Mouse (Mus musculus) limb, embryonic 14.5 days (tissue): ENCODE measurements around the gene Unc119b. TPM values are rescaled to one million over a fixed set of nuclear protein-coding genes. Genes with fewer than 3 reads are reported as not detected.

Source experiments
- ATAC-seq: fragments of 200-750 bp; cut with Nextera tagmentation; 2 replicates; pipeline ENCODE4 v1.8.0; 2017; ENCODE audit warnings: low read depth, moderate number of reproducible peaks, moderate TSS enrichment; ENCODE audit not compliant: low FRiP score
- DNase-seq: peaks from one replicate; pipeline ENCODE4 v3.0.0-alpha.2; 2015; ENCODE audit warnings: low spot score
- H3K27ac ChIP-seq: fragments of 300-500 bp; sonication (generic); replicated peaks from 2 replicates; pipeline ENCODE4 v1.5.1; 2014; ENCODE audit warnings: low read depth, mild to moderate bottlenecking, low read length, moderate library complexity, mixed read lengths
- H3K27me3 ChIP-seq: fragments of 300-500 bp; sonication (generic); 2 replicates; pipeline ENCODE4 v1.6.1; 2014; ENCODE audit warnings: low read length, mixed read lengths; ENCODE audit not compliant: control insufficient read depth, insufficient read depth
- H3K36me3 ChIP-seq: fragments of 300-500 bp; sonication (generic); 2 replicates; pipeline ENCODE4 v1.6.1; 2014; ENCODE audit warnings: mild to moderate bottlenecking, low read length, moderate library complexity, mixed read lengths; ENCODE audit not compliant: control insufficient read depth, insufficient read depth
- H3K4me1 ChIP-seq: fragments of 300-500 bp; sonication (generic); 2 replicates; pipeline ENCODE4 v1.6.1; 2014; ENCODE audit warnings: antibody characterized with exemption, low read length, mixed read lengths; ENCODE audit not compliant: control insufficient read depth, insufficient read depth
- H3K4me2 ChIP-seq: fragments of 300-500 bp; sonication (generic); replicated peaks from 2 replicates; pipeline ENCODE4 v1.6.1; 2014; ENCODE audit warnings: low read depth, mild to moderate bottlenecking, low read length, moderate library complexity; ENCODE audit not compliant: severe bottlenecking
- H3K4me3 ChIP-seq: fragments of 300-500 bp; sonication (generic); replicated peaks from 2 replicates; pipeline ENCODE4 v1.5.1; 2014; ENCODE audit warnings: low read length
- H3K9ac ChIP-seq: fragments of 300-500 bp; sonication (generic); 2 replicates; pipeline ENCODE4 v1.6.1; 2014; ENCODE audit warnings: mild to moderate bottlenecking, low read depth, low read length, moderate library complexity; ENCODE audit not compliant: severe bottlenecking
- H3K9me3 ChIP-seq: fragments of 300-500 bp; sonication (generic); 2 replicates; pipeline ENCODE4 v1.6.1; 2016; ENCODE audit warnings: low read length; ENCODE audit not compliant: control insufficient read depth
- POLR2A ChIP-seq: fragments of 200-500 bp; IDR thresholded peaks from 2 replicates; pipeline ENCODE4 v1.8.0; 2012; ENCODE audit warnings: inconsistent platforms, mild to moderate bottlenecking, moderate library complexity, borderline replicate concordance; ENCODE audit not compliant: insufficient read depth, insufficient read length; ENCODE audit errors: extremely low read depth
- WGBS: fragments of 180-500 bp; shearing (Covaris S2); extraction: QIAGEN DNeasy Blood & Tissue Kit; methylation state at CpG from one replicate; pipeline ENCODE4 v1.1.7; 2014; 5-methylcytosine and 5-hydroxymethylcytosine counted together
- polyA plus RNA-seq, 2 experiments: library from polyadenylated mRNA; depleted of rRNA in 1 of 2; stranded (reverse) in 1 of 2; unstranded in 1 of 2; fragments of >200 nt; fragmentation: Nextera tagmentation in 1 of 2; extraction: Ambion mirVana in 1 of 2; gene quantifications; 2 replicates each; pipeline versions ENCODE4 v1.2.1 to v1.2.3; 2012 to 2014

Unc119b gene
- polyA plus RNA-seq, 2 experiments, result 38.4 to 44.3 TPM

GRCm38 (mm10) chr5:115099991-115100390, 34.8 kb downstream of the Unc119b start:
- no peak for TF ChIP-seq POLR2A
- Histone ChIP-seq H3K4me1 (no peaks in the 10 kb centered on the region), H3K36me3 (peaks cover 61% of the 10 kb centered on the region), H3K9me3 (no peaks in the 10 kb centered on the region), H3K27ac (no peak overlapping the region), H3K4me3 (no peak overlapping the region), H3K4me2 (no peak overlapping the region), H3K9ac (no peak overlapping the region), H3K27me3 (no peaks in the 10 kb centered on the region)
- ATAC-seq, result no peak
- 82% methylated on average over 9 of the region's 9 CpGs for WGBS
- no peak for DNase-seq

GRCm38 (mm10) chr5:115099530-115099929, 35.2 kb downstream of the Unc119b start:
- peaks cover 65% of the 10 kb centered on the region for H3K36me3 ChIP-seq
- ATAC-seq, result no peak
- WGBS, result 82% methylated on average over 5 of the region's 5 CpGs

GRCm38 (mm10) chr5:115098195-115098594, 36.6 kb downstream of the Unc119b start, which contains the start of gene Gm10401:
Gm10401 (minus strand) TSS chr5:115098295.
- H3K4me1 ChIP-seq, result no peaks in the 10 kb centered on the region
- H3K4me3 ChIP-seq, result no peak within 1 kb of the TSS
- TF ChIP-seq POLR2A, result no peak
- 97% methylated on average over 8 of the region's 8 CpGs for WGBS
- ATAC-seq (no peak), DNase-seq (no peak)
- peaks cover 71% of the 10 kb centered on the region for H3K36me3 ChIP-seq
- H3K9ac ChIP-seq, result no peak within 1 kb of the TSS
- H3K27me3 ChIP-seq, result no peaks in the 10 kb centered on the region
- H3K9me3 ChIP-seq, result no peaks in the 10 kb centered on the region
- no peak within 1 kb of the TSS for H3K4me2 ChIP-seq
- no peak within 1 kb of the TSS for H3K27ac ChIP-seq

More at GRCm38 (mm10) chr5:115099530-115099929, 35.2 kb downstream of the Unc119b start:
- H3K9me3 ChIP-seq, result no peaks in the 10 kb centered on the region
- H3K4me3 ChIP-seq, result no peak overlapping the region
- no peak overlapping the region for H3K9ac ChIP-seq
- no peaks in the 10 kb centered on the region for H3K27me3 ChIP-seq
- DNase-seq, result no peak
- H3K4me1 ChIP-seq, result no peaks in the 10 kb centered on the region
- no peak overlapping the region for H3K27ac ChIP-seq
- no peak for TF ChIP-seq POLR2A
- no peak overlapping the region for H3K4me2 ChIP-seq

- DNase-seq (no peak), ATAC-seq (no peak)
- Histone ChIP-seq H3K4me2 (no peak overlapping the region), H3K4me3 (no peak overlapping the region), H3K27ac (no peak overlapping the region), H3K9me3 (no peaks in the 10 kb centered on the region), H3K9ac (no peak overlapping the region), H3K4me1 (no peaks in the 10 kb centered on the region), H3K36me3 (peaks cover 91% of the 10 kb centered on the region), H3K27me3 (no peaks in the 10 kb centered on the region)
- 79% methylated on average over 6 of the region's 6 CpGs for WGBS
- no peak for TF ChIP-seq POLR2A
Measured at GRCm38 (mm10) chr5:115091776-115092175, 43.0 kb downstream of the Unc119b start.

- TF ChIP-seq POLR2A, result no peak
- peaks cover 91% of the 10 kb centered on the region for H3K36me3 ChIP-seq
- no peak overlapping the region for H3K27ac ChIP-seq
- H3K9me3 ChIP-seq, result no peaks in the 10 kb centered on the region
- 73% methylated on average over 3 of the region's 3 CpGs for WGBS
- no peaks in the 10 kb centered on the region for H3K4me1 ChIP-seq
- no peak overlapping the region for H3K4me2 ChIP-seq
- no peak overlapping the region for H3K9ac ChIP-seq
- H3K4me3 ChIP-seq, result no peak overlapping the region
- no peaks in the 10 kb centered on the region for H3K27me3 ChIP-seq
- DNase-seq (no peak), ATAC-seq (no peak)
Measured at GRCm38 (mm10) chr5:115091015-115091414, 43.8 kb downstream of the Unc119b start.
